Comparison of ENCODE assay signal across 10 mouse cellular contexts in the genomic region with DNA sequence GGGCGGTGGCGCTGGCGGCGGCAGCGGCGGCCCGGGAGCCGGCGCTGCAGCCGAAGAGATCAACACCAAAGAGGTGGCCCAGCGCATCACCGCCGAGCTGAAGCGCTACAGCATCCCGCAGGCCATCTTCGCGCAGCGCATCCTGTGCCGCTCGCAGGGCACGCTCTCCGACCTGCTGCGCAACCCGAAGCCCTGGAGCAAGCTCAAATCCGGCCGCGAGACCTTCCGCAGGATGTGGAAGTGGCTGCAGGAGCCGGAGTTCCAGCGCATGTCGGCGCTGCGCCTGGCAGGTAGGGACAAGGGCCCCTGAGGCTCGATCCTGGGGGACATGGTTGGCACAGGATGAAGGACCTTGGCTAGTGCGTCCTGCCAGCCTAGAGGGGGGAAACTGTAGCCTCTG. TPM values are rescaled to one million over a fixed set of nuclear protein-coding genes. Genes with fewer than 3 reads are reported as not detected.
DNase-seq lines count a peak whose midpoint lies in the region; ATAC-seq lines count a peak whose summit lies in the region.
"Had no signal": no experiment of that assay in that cellular context is flagged by ENCODE, and none has a peak within 500 bp of the region (broad histone marks: within the 10 kb centered on the region; RNA-seq: fewer than 3 reads in every experiment).

No protein-coding gene starts in this region.

- no peak for ATAC-seq in heart, embryonic 13.5 days (ENCODE audit: extremely low read depth, insufficient number of reproducible peaks, low FRiP score, low TSS enrichment)
- no peak for ATAC-seq in midbrain, embryonic 15.5 days (replicated peaks)

- no peak overlapping the region for H3K27ac ChIP-seq in heart, embryonic 13.5 days (replicated peaks)
- H3K27ac ChIP-seq in embryonic facial prominence, embryonic 10.5 days (replicated peaks): no peak overlapping the region
- no peak overlapping the region for H3K27ac ChIP-seq in midbrain, embryonic 15.5 days

- H3K27me3 ChIP-seq in heart, embryonic 13.5 days (replicated peaks): peaks cover 100% of the 10 kb centered on the region
- H3K27me3 ChIP-seq in embryonic facial prominence, embryonic 10.5 days (replicated peaks; ENCODE audit: low read depth, poor library complexity, severe bottlenecking): peaks cover 100% of the 10 kb centered on the region
- peaks cover 92% of the 10 kb centered on the region for H3K27me3 ChIP-seq in midbrain, embryonic 15.5 days (replicated peaks)

- no peaks in the 10 kb centered on the region for H3K9me3 ChIP-seq in heart, embryonic 13.5 days
- no peaks in the 10 kb centered on the region for H3K9me3 ChIP-seq in embryonic facial prominence, embryonic 10.5 days
- no peaks in the 10 kb centered on the region for H3K9me3 ChIP-seq in midbrain, embryonic 15.5 days

- H3K36me3 ChIP-seq in heart, embryonic 13.5 days: no peaks in the 10 kb centered on the region
- H3K36me3 ChIP-seq in embryonic facial prominence, embryonic 10.5 days (replicated peaks): no peaks in the 10 kb centered on the region
- no peaks in the 10 kb centered on the region for H3K36me3 ChIP-seq in midbrain, embryonic 15.5 days (replicated peaks)

- DNase-seq in heart, postnatal 36 days: no peak
- DNase-seq in embryonic facial prominence, embryonic 10.5 days (ENCODE audit: low spot score): peak; percentile 57
- DNase-seq in induced T-regulatory cell, adult 2 months (ENCODE audit: low read depth): peak; percentile 50
- DNase-seq in ovary, postnatal 14 days (ENCODE audit: low spot score): no peak
- DNase-seq in gastrocnemius, adult 18-20 months (ENCODE audit: low spot score): no peak
- no peak for DNase-seq in gastrocnemius, postnatal 25 days

- peak overlapping the region; percentile 85 for H3K4me2 ChIP-seq in heart, embryonic 13.5 days
- peak overlapping the region; percentile 57 for H3K4me2 ChIP-seq in midbrain, embryonic 15.5 days

- intact Hi-C loops in heart, postnatal 36 days (cut with DNase I): no loop called here

- under 1% methylated on average over 34 of the region's 35 CpGs for WGBS in heart, embryonic 13.5 days
- WGBS in embryonic facial prominence, embryonic 10.5 days: under 1% methylated on average over 35 of the region's 35 CpGs
- under 1% methylated on average over 35 of the region's 35 CpGs for WGBS in midbrain, embryonic 15.5 days

- H3K9ac ChIP-seq in heart, embryonic 13.5 days: peak overlapping the region; percentile 76; the same call in 1 of the 2 replicates
- H3K9ac ChIP-seq in midbrain, embryonic 15.5 days: no peak overlapping the region

- H3K4me3 ChIP-seq in heart, embryonic 13.5 days: peak overlapping the region; percentile 50
- H3K4me3 ChIP-seq in embryonic facial prominence, embryonic 10.5 days: peak overlapping the region; percentile 56
- H3K4me3 ChIP-seq in midbrain, embryonic 15.5 days: peak overlapping the region; percentile 36

- peaks cover 27% of the 10 kb centered on the region for H3K4me1 ChIP-seq in heart, embryonic 13.5 days
- H3K4me1 ChIP-seq in embryonic facial prominence, embryonic 10.5 days: peaks cover 41% of the 10 kb centered on the region
- H3K4me1 ChIP-seq in midbrain, embryonic 15.5 days: peaks cover 26% of the 10 kb centered on the region

RNA-seq across cellular contexts. Expression of gene Onecut3, which starts 1.3 kb away (rescaled TPM):
- not detected in 2 replicates for polyA plus RNA-seq in heart, embryonic 13.5 days (2015; fragmentation: Nextera tagmentation; extraction: Ambion mirVana)
- not detected for total RNA-seq in heart, postnatal 36 days (2021)
- polyA plus RNA-seq in embryonic facial prominence, embryonic 10.5 days (2016; fragmentation: Nextera tagmentation; extraction: Ambion mirVana): 0.17 and 0.58 TPM in 2 replicates
- 1.9 and 2.6 TPM in 2 replicates for polyA plus RNA-seq in midbrain, embryonic 15.5 days (2015; fragmentation: Nextera tagmentation; extraction: Ambion mirVana)
- not detected for total RNA-seq in gastrocnemius, adult 18-20 months (2021)
- total RNA-seq in gastrocnemius, postnatal 25 days (2021): not detected
- total RNA-seq: CH12.LX; heart, postnatal 14 days had no signal

RNA-seq across cellular contexts. Expression of gene Atp8b3, which starts 43.0 kb away (rescaled TPM):
- 0.11 and 0.13 TPM in 2 replicates for polyA plus RNA-seq in heart, embryonic 13.5 days (2015; fragmentation: Nextera tagmentation; extraction: Ambion mirVana)
- total RNA-seq in heart, postnatal 36 days (2021): not detected
- 0.51 and 0.75 TPM in 2 replicates for polyA plus RNA-seq in embryonic facial prominence, embryonic 10.5 days (2016; fragmentation: Nextera tagmentation; extraction: Ambion mirVana)
- polyA plus RNA-seq in midbrain, embryonic 15.5 days (2015; fragmentation: Nextera tagmentation; extraction: Ambion mirVana): 0.90 and 1.2 TPM in 2 replicates
- not detected for total RNA-seq in gastrocnemius, adult 18-20 months (2021)
- not detected for total RNA-seq in gastrocnemius, postnatal 25 days (2021)
- total RNA-seq: heart, postnatal 14 days had no signal

Comparison
In these comparisons a context has a peak if more than half of its experiments do, and no peak if none do; other contexts are left out.
1. DNase-seq: peak in embryonic facial prominence, embryonic 10.5 days (single experiment) and induced T-regulatory cell, adult 2 months (single experiment); none in heart, postnatal 36 days (0 of 2), ovary, postnatal 14 days (single experiment), gastrocnemius, adult 18-20 months (single experiment) and gastrocnemius, postnatal 25 days (single experiment).
2. Peak in every context shown above with its lines, with median percentiles within 50 percentile points of each other: H3K4me3 ChIP-seq.